Mouse (Mus musculus) limb, embryonic 13.5 days (tissue): ENCODE measurements around the gene Aire. TPM values are rescaled to one million over a fixed set of nuclear protein-coding genes. Genes with fewer than 3 reads are reported as not detected.

Experiments
- ATAC-seq: fragments of 200-750 bp; cut with Nextera tagmentation; 2 replicates; pipeline ENCODE4 v1.8.0; 2017; ENCODE audit warnings: low read depth, moderate number of reproducible peaks, moderate TSS enrichment; ENCODE audit not compliant: low FRiP score
- H3K27ac ChIP-seq: fragments of 300-500 bp; sonication (generic); 2 replicates; pipeline ENCODE4 v1.5.1; 2015; ENCODE audit warnings: inconsistent platforms, mild to moderate bottlenecking, moderate library complexity
- H3K27me3 ChIP-seq: fragments of 300-500 bp; sonication (generic); 2 replicates; pipeline ENCODE4 v1.6.1; 2015; ENCODE audit warnings: mild to moderate bottlenecking, inconsistent platforms
- H3K36me3 ChIP-seq: fragments of 300-500 bp; sonication (generic); 2 replicates; pipeline ENCODE4 v1.6.1; 2015; ENCODE audit warnings: inconsistent platforms, mild to moderate bottlenecking, moderate library complexity
- H3K4me1 ChIP-seq: fragments of 300-500 bp; sonication (generic); 2 replicates; pipeline ENCODE4 v1.6.1; 2015; ENCODE audit warnings: inconsistent platforms
- H3K4me2 ChIP-seq: fragments of 300-500 bp; sonication (generic); replicated peaks from 2 replicates; pipeline ENCODE4 v1.6.1; 2015; ENCODE audit warnings: inconsistent platforms, mild to moderate bottlenecking, moderate library complexity
- H3K4me3 ChIP-seq: fragments of 300-500 bp; sonication (generic); 2 replicates; pipeline ENCODE4 v1.5.1; 2015; ENCODE audit warnings: moderate library complexity, mild to moderate bottlenecking, inconsistent platforms
- H3K9ac ChIP-seq: fragments of 300-500 bp; sonication (generic); 2 replicates; pipeline ENCODE4 v1.6.1; 2015; ENCODE audit warnings: mild to moderate bottlenecking, inconsistent platforms
- H3K9me3 ChIP-seq: fragments of 300-500 bp; sonication (generic); 2 replicates; pipeline ENCODE4 v1.6.1; 2016; ENCODE audit warnings: inconsistent platforms
- WGBS: fragments of 180-500 bp; shearing (Covaris S2); methylation state at CpG from one replicate; pipeline ENCODE4 v1.1.7; 2015; 5-methylcytosine and 5-hydroxymethylcytosine counted together
- polyA plus RNA-seq: library from polyadenylated mRNA; unstranded; fragments of >200 nt; fragmentation: Nextera tagmentation; extraction: Ambion mirVana; gene quantifications from 2 replicates; pipeline ENCODE4 v1.2.1, GENCODE M21; 2015

Aire gene
- polyA plus RNA-seq, 1 experiment from 2014 or later, result 0.99 TPM

DNA sequence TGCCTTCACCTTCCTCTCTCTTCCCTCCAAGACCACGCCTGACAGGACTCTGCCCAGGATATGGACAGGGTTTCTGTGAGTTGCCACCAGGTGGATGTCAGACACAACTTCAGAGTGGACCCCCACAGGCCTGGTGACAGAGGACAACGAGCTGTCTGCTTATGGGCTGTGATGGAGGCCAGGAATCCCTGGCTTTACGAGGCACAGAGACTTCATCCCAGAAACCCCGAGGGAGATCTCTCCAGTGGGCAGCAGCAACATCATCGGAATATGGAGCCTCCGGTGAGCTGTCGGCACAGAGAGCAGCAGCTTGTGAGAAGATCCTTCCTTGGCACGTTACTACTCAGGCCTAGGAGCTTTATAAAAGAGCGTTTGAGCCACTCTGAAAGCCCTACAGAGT, 34.5 kb upstream of the Aire start:
- Histone ChIP-seq H3K27me3 (no peaks in the 10 kb centered on the region), H3K9ac (no peak overlapping the region), H3K36me3 (no peaks in the 10 kb centered on the region), H3K9me3 (no peaks in the 10 kb centered on the region), H3K4me3 (no peak overlapping the region), H3K4me1 (no peaks in the 10 kb centered on the region), H3K4me2 (no peak overlapping the region), H3K27ac (no peak overlapping the region)
- no peak for ATAC-seq
- 81% methylated on average over 9 of the region's 9 CpGs for WGBS

DNA sequence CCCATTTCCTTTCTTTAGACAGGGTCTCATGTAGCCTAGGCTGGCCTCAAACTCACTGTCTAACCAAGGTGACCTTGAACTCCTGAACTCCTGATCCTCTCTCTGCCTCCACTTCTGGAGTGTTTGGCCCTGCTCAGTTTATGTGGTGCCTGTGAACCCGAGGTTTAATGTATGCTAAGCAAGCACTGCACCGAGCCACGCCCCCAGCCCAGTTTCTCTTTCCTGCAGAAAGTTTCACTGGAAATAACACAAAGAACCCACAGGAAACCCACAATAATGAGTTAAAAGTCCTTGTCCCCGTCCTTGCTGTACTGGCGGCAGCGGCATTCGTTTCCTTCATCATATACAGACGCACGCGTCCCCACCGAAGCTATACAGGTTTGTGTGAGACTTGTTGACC, 31.6 kb upstream of the Aire start:
- Histone ChIP-seq H3K27ac (no peak overlapping the region), H3K27me3 (peaks cover 7% of the 10 kb centered on the region), H3K4me2 (no peak overlapping the region), H3K4me3 (no peak overlapping the region), H3K9ac (no peak overlapping the region), H3K9me3 (no peaks in the 10 kb centered on the region), H3K36me3 (no peaks in the 10 kb centered on the region), H3K4me1 (peaks cover 2% of the 10 kb centered on the region)
- no peak for ATAC-seq
- WGBS, result 81% methylated on average over 11 of the region's 11 CpGs

DNA sequence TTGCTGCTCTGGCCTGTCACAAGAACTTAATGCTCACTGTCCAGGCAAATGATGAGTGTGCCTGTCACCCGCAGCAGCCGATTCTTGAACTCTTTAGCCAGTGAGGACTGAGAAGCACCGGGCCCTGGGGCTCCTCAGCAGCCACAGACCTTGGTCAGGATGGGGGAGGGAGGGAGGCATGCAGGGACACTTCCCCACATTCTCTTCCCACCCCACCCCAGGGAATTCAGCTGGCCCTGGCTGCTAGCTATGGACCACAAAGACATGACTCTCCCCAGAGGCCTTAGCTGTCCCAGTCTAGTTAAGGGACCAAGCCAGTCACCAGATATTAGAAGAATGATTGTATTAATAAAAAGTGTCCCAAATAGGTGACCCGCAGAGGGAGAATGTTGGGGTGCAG, 30.7 kb upstream of the Aire start:
- 76% methylated on average over 4 of the region's 4 CpGs for WGBS
- H3K4me2 ChIP-seq, result no peak overlapping the region
- H3K27me3 ChIP-seq, result peaks cover 8% of the 10 kb centered on the region
- ATAC-seq, result no peak
- no peak overlapping the region for H3K4me3 ChIP-seq
- H3K27ac ChIP-seq, result no peak overlapping the region
- H3K9me3 ChIP-seq, result no peaks in the 10 kb centered on the region
- H3K9ac ChIP-seq, result no peak overlapping the region
- H3K4me1 ChIP-seq, result peaks cover 6% of the 10 kb centered on the region
- no peaks in the 10 kb centered on the region for H3K36me3 ChIP-seq

DNA sequence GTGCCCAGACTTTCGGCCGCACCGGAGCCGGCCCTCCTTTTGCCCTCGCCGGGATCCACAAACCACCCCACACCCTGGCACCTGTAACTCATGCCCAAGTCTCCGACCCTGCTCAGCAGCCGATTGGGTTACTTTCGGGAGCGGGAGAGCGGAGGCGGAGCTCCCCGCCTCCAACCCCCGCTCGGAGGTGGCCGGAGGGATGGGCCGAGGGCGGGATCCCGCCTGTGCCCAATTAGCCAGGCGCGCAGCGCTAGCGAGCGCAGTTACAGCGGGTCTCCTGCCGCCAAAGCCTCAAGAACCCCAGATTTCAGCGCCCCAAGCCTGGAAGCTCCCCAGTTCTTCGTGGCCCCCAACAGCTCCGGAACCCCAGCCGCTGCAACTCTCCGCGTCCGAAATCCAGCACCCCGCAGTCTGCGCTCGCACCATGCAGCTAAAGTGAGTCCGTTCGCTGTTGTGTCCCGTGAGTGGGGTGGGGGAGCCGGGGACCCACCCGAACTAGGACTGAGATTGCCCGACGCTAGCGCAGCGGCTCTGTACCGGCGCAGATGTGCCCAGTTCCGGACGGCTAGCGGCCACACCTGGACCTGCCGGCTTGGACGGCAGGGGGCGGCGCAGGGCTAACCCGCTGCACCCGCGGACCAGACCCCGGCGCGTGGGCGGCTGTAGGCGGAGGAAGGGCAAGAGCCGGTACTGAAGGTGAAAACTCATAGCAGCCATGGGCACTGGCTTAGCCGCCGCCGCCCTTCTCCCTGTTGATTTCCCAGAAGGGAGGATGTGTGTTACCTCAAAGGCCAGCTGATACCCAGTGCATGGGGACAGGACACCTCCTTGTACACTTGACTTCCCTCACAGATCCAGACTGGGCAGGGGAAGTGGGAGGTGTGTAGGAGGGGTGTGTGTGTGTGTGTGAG, 25.9 kb upstream of the Aire start, which contains the start of gene Icosl:
Icosl (plus strand) TSS at position 202 of the 911 bp plus-strand sequence.
- H3K4me1 ChIP-seq, result peaks cover 11% of the 10 kb centered on the region
- H3K4me3 ChIP-seq, result peak within 1 kb of the TSS; percentile 68
- under 1% methylated on average over 66 of the region's 66 CpGs for WGBS
- H3K9me3 ChIP-seq, result no peaks in the 10 kb centered on the region
- H3K27ac ChIP-seq, result no peak within 1 kb of the TSS; the same call in 1 of the 2 replicates
- H3K36me3 ChIP-seq, result no peaks in the 10 kb centered on the region
- peaks cover 26% of the 10 kb centered on the region for H3K27me3 ChIP-seq
- ATAC-seq, result peak; percentile 94
- H3K4me2 ChIP-seq, result peak within 1 kb of the TSS; percentile 96
- peak within 1 kb of the TSS; percentile 77 for H3K9ac ChIP-seq

DNA sequence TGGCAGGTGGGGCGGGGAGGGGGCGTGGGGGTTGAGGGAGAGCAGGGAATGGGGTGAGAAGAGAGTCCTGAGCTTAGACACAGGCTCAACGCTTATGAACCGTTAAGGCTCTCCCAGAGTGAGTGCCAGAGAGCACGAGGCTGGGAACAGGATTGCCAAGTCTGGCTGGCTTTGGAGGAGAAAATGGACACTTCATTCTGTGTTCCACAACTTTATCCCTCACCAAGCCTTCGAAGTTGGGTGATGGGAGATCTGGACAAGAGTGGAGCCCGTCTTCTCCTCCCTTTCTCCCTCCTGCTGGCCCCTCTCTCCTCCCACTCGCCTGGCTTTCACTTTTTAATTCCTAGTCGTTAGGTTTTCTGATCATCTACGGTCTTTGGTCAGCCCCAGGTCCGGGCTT, 25.1 kb upstream of the Aire start:
- H3K27ac ChIP-seq, result no peak overlapping the region
- H3K27me3 ChIP-seq, result peaks cover 26% of the 10 kb centered on the region
- H3K9ac ChIP-seq, result peak overlapping the region; percentile 77; the same call in 1 of the 2 replicates
- 25% methylated on average over 11 of the region's 11 CpGs for WGBS
- H3K4me1 ChIP-seq, result peaks cover 11% of the 10 kb centered on the region
- H3K36me3 ChIP-seq, result no peaks in the 10 kb centered on the region
- H3K9me3 ChIP-seq, result no peaks in the 10 kb centered on the region
- ATAC-seq, result no peak
- H3K4me2 ChIP-seq, result peak overlapping the region; percentile 96
- H3K4me3 ChIP-seq, result peak overlapping the region; percentile 68

DNA sequence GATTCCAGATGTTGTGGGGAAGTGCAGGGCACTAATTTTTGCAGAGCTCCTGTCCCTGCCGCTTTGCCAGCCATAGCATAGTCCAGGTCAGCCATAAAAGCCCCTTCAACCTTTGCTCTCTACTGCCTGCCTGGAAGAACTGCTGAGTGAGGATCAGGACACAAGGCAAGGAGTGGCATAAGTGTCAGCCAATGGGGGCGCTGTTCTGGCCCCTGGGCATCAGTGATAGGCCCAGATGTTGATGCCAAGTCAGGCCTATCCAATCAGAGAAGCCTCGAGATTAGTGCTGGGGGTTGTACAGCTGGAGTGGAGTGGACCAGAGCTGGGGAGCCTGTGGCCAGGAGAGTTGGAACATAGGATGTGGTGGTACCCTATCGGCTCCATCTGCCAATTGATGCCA, 23.8 kb upstream of the Aire start:
- no peak for ATAC-seq
- Histone ChIP-seq H3K36me3 (no peaks in the 10 kb centered on the region), H3K4me1 (peaks cover 11% of the 10 kb centered on the region), H3K9me3 (no peaks in the 10 kb centered on the region), H3K4me2 (no peak overlapping the region), H3K9ac (no peak overlapping the region), H3K27ac (no peak overlapping the region), H3K4me3 (no peak overlapping the region), H3K27me3 (peaks cover 26% of the 10 kb centered on the region)
- 38% methylated on average over 4 of the region's 4 CpGs for WGBS

DNA sequence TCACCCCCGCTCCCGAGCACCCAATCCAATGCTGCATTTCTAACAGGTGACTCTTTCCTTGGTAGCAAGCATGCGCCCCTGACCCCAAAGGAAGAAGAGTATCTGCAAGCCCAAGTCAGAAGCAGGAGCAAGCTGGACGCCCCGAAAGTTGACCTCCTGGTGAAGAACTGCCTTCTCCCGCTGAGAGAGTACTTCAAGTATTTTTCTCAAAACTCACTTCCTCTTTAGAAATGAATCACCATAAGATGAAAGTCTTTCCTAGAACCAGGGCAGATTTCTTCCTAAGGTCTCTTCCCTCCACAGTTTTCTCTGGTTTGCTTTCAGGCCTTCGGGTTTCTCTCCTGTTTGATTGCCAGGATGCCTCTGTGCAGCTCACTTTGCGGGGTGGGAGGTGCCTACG, 19.7 kb upstream of the Aire start:
- H3K4me1 ChIP-seq, result no peaks in the 10 kb centered on the region
- no peak overlapping the region for H3K9ac ChIP-seq
- H3K4me2 ChIP-seq, result no peak overlapping the region
- no peak for ATAC-seq
- WGBS, result 86% methylated on average over 9 of the region's 9 CpGs
- no peaks in the 10 kb centered on the region for H3K9me3 ChIP-seq
- no peak overlapping the region for H3K27ac ChIP-seq
- peaks cover 10% of the 10 kb centered on the region for H3K27me3 ChIP-seq
- no peaks in the 10 kb centered on the region for H3K36me3 ChIP-seq
- no peak overlapping the region for H3K4me3 ChIP-seq

DNA sequence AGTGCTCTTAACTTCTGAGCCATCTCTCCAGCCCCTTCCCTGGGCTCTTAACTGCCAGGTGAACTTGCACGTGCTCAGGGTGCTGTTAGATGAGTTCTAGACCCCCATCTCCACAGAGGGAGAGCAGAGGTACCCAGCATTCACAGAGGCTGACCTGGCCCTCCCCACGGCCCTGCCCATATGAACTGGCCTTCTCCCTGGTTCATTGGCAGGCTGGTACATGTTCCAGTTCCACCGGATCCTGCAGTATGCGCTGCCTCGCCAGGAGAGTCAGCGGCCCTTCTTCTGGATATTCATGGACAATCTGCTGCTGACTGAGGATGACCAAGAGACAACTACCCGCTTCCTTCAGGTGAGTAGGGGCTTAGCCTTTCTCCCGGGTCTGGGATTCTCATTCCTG, 13.6 kb upstream of the Aire start:
- WGBS, result 88% methylated on average over 8 of the region's 8 CpGs
- H3K36me3 ChIP-seq, result no peaks in the 10 kb centered on the region
- no peaks in the 10 kb centered on the region for H3K9me3 ChIP-seq
- no peak for ATAC-seq
- H3K4me3 ChIP-seq, result no peak overlapping the region
- no peak overlapping the region for H3K27ac ChIP-seq
- no peaks in the 10 kb centered on the region for H3K27me3 ChIP-seq
- H3K9ac ChIP-seq, result no peak overlapping the region
- no peak overlapping the region for H3K4me2 ChIP-seq
- H3K4me1 ChIP-seq, result no peaks in the 10 kb centered on the region

DNA sequence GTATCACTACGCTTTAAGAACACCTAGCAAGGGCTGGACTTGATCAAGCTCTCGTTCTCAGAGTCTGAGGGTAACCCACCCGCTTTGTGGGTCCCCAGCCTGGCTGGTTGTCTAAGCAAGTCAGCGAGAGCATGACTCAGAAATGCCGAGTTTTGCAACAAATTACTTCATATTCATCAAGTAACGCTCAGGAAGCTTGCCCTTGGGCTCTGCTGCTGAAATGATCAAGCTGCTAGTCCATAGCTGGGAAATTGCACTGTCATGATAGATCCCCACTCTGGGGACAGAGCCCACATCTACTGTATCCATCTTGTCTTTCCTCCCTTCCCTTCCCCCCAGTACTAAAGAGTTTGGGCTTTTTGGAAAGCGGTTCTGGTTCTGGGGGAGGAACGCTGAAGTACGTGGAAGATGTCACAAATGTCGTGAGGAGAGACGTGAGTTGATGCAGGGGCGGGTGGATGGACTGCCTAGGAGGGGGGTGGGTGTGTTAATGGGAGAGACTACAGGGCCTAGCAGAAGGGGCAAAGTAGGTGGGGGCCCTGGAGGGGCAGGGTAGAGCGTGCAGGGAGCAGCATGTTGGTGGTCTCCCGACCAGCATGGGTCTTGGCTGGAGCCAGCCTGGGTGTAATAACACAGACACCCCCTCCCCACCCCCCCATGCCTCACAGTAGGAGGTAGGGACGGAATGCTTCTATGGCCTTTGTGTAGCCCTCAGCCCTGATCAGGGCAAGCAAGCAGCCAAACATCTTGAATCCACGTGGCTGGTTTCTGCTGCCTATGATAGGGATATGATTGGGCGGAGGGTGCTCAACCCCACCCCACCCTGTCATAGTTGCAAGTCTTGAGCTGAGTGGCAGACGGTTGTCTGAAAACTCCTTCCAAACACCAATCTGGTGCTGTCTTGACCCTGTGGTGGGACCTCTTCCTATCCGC, 11.5 kb upstream of the Aire start:
- H3K4me2 ChIP-seq, result no peak overlapping the region
- H3K4me3 ChIP-seq, result no peak overlapping the region
- H3K27ac ChIP-seq, result no peak overlapping the region
- 63% methylated on average over 19 of the region's 19 CpGs for WGBS
- no peaks in the 10 kb centered on the region for H3K36me3 ChIP-seq
- H3K9me3 ChIP-seq, result no peaks in the 10 kb centered on the region
- no peak for ATAC-seq
- no peak overlapping the region for H3K9ac ChIP-seq
- H3K4me1 ChIP-seq, result no peaks in the 10 kb centered on the region
- no peaks in the 10 kb centered on the region for H3K27me3 ChIP-seq

DNA sequence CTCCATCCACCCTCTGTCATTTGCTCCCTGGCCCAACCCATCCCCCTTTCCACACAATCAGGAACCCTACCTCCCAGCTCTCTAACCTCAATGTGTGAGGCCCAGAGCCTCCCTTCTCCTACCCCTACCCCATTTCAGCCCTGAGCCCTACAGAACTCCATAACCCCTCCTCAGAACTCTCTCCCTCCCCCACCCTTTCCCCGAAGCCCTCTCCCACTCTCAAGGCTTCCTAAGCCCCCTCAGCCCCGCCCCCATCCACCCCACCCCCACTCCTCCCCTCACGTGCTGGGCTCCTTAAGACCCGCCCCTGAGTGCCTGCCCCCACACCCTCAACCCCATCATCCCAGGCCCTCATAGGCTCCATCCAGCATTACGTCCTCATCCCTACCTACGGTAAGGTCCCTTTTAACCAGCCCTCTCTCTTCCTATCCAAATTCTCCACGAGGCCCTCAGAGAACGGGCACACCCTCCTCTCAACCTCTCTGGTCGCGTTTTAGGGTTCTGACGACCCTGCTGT, 6.2 kb upstream of the Aire start:
- no peak overlapping the region for H3K27ac ChIP-seq
- no peak overlapping the region for H3K9ac ChIP-seq
- H3K27me3 ChIP-seq, result no peaks in the 10 kb centered on the region
- H3K4me3 ChIP-seq, result no peak overlapping the region
- no peak overlapping the region for H3K4me2 ChIP-seq
- no peaks in the 10 kb centered on the region for H3K4me1 ChIP-seq
- WGBS, result 53% methylated on average over 10 of the region's 11 CpGs
- H3K9me3 ChIP-seq, result no peaks in the 10 kb centered on the region
- H3K36me3 ChIP-seq, result no peaks in the 10 kb centered on the region
- ATAC-seq, result no peak

DNA sequence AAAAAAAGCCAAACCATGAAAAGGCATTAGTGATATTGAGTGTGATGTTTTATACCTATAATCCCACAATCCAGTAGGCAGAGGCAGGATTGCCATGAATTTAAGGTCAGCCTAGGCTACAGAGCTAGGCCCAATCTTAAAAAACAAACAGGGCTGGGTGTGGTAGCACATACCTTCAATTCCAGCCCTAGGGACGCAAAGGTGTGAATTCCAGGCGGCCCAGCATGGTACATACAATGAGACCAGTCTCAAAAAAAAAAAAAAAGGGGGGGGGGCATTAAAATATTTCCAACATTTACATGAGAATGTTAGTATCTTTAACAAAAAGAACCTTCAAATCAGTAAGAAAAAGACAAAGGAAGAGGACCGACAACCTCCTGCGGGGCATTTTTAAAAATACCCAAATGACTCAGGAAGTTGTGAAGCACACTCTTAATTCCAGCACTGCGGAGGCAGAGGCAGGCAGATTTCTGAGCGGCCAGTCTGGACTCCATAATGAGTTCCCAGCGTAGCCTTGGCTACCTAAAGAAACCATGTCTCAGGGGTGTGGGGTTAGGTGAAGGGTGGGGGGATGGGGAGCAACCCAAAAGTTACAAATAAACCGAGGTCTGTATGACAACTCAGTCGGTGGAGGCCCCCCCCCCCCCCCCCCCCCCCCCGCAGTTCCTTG, 4.8 kb upstream of the Aire start:
- no peak overlapping the region for H3K4me3 ChIP-seq
- no peak overlapping the region for H3K4me2 ChIP-seq
- H3K27me3 ChIP-seq, result no peaks in the 10 kb centered on the region
- H3K36me3 ChIP-seq, result no peaks in the 10 kb centered on the region
- no peak overlapping the region for H3K9ac ChIP-seq
- 84% methylated on average over 9 of the region's 10 CpGs for WGBS
- ATAC-seq, result no peak
- peaks cover 8% of the 10 kb centered on the region for H3K4me1 ChIP-seq
- no peak overlapping the region for H3K27ac ChIP-seq
- no peaks in the 10 kb centered on the region for H3K9me3 ChIP-seq
